Mouse (Mus musculus) embryo, embryonic 11 days (tissue): ENCODE measurements at regions not wholly inside any gene's neighbourhood (a gene's known extent, or its start where the extent isn't known, plus 50 kb on each side); places are given as distances from the start of the nearest gene placed in this dataset.
A peak's percentile ranks its signal among the peaks of the same experiment; 100 is the strongest.

Experiments
- DNase-seq: peaks from one replicate; pipeline ENCODE4 v3.0.0-alpha.2; 2015

GRCm38 (mm10) chr1:186373386-186373785, 256.3 kb upstream of the Lyplal1 start:
- no peak for DNase-seq

GRCm38 (mm10) chr1:186372770-186373353, 255.8 kb upstream of the Lyplal1 start:
- no peak for DNase-seq

- no peak for DNase-seq
Observed at GRCm38 (mm10) chr1:186363356-186363755, 246.2 kb upstream of the Lyplal1 start.

- peak; percentile 49 for DNase-seq
Observed at GRCm38 (mm10) chr1:186358011-186358670, 241.0 kb upstream of the Lyplal1 start.

- DNase-seq, result no peak
Observed at GRCm38 (mm10) chr1:186354742-186355141, 237.6 kb upstream of the Lyplal1 start.

GRCm38 (mm10) chr1:186354072-186354471, 237.0 kb upstream of the Lyplal1 start:
- no peak for DNase-seq

- DNase-seq, result no peak
Observed at GRCm38 (mm10) chr1:186350381-186350780, 233.3 kb upstream of the Lyplal1 start.

- DNase-seq, result no peak
Observed at GRCm38 (mm10) chr1:186349966-186350365, 232.9 kb upstream of the Lyplal1 start.

GRCm38 (mm10) chr1:186347413-186348147, 230.5 kb upstream of the Lyplal1 start:
- DNase-seq, result no peak

GRCm38 (mm10) chr1:186345449-186345848, 228.3 kb upstream of the Lyplal1 start:
- no peak for DNase-seq

- no peak for DNase-seq
Observed at GRCm38 (mm10) chr1:186342931-186343506, 225.9 kb upstream of the Lyplal1 start.

GRCm38 (mm10) chr1:186342391-186342790, 225.3 kb upstream of the Lyplal1 start:
- DNase-seq, result no peak

GRCm38 (mm10) chr1:186341878-186342277, 224.8 kb upstream of the Lyplal1 start:
- DNase-seq, result no peak

- DNase-seq, result no peak
Observed at GRCm38 (mm10) chr1:186340701-186341100, 223.6 kb upstream of the Lyplal1 start.

GRCm38 (mm10) chr1:186317285-186317684, 200.2 kb upstream of the Lyplal1 start:
- DNase-seq, result no peak

- DNase-seq, result no peak
Observed at GRCm38 (mm10) chr1:186314180-186314579, 197.1 kb upstream of the Lyplal1 start.

- DNase-seq, result no peak
Observed at GRCm38 (mm10) chr1:186312698-186313097, 195.6 kb upstream of the Lyplal1 start.

- DNase-seq, result no peak
Observed at GRCm38 (mm10) chr1:186312008-186312407, 194.9 kb upstream of the Lyplal1 start.

GRCm38 (mm10) chr1:186307627-186308026, 190.5 kb upstream of the Lyplal1 start:
- no peak for DNase-seq

- DNase-seq, result no peak
Observed at GRCm38 (mm10) chr1:186297464-186297863, 180.4 kb upstream of the Lyplal1 start.

- DNase-seq, result no peak
Observed at GRCm38 (mm10) chr1:186295201-186295600, 178.1 kb upstream of the Lyplal1 start.

GRCm38 (mm10) chr1:186294635-186295034, 177.5 kb upstream of the Lyplal1 start:
- no peak for DNase-seq

GRCm38 (mm10) chr1:186289117-186289516, 172.0 kb upstream of the Lyplal1 start:
- DNase-seq, result no peak

- no peak for DNase-seq
Observed at GRCm38 (mm10) chr1:186287831-186288230, 170.7 kb upstream of the Lyplal1 start.
